Mouse (Mus musculus): Measurements from ENCODE around the gene Axl. TPM values are rescaled to one million over a fixed set of nuclear protein-coding genes. Genes with fewer than 3 reads are reported as not detected.
"Not testable (repeated sequence)": the region's sequence is repeated elsewhere in the genome, so short reads cannot be mapped to it uniquely, and the experiment has no call there.

Axl gene
- total RNA-seq, 2 experiments from 2014 or later = 33.2 to 40.5 TPM

DNA sequence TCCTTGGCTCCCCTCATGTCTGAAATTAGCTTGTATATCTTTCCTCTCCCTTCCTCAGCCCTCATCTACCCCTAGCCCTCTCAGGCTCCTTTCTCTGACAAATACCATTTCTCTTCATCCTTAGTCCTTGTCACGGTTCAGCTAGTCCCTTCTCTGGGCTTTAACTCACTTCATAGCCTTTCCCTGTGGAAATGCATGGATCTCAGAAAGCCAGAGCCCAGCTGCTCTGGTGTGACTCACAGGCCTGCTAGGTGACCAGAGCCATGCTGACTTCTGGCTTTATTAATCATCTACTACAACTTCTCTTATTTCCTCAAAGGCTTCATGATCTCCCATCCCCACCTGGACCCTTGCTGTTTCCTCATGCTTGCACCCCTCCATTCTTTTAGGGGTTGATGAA lies 23.7 kb upstream of the Axl start:
- no peak overlapping the region for H3K27ac ChIP-seq
- intact Hi-C loops (cut with DNase I) = no loop called here
- H3K4me3 ChIP-seq = no peak overlapping the region
- no peak for DNase-seq (ENCODE audit: extremely low spot score in 1 of 2, low spot score in 2 of 2)
- TF ChIP-seq CTCF (IDR thresholded peaks at IDR 0.05) = no peak

DNA sequence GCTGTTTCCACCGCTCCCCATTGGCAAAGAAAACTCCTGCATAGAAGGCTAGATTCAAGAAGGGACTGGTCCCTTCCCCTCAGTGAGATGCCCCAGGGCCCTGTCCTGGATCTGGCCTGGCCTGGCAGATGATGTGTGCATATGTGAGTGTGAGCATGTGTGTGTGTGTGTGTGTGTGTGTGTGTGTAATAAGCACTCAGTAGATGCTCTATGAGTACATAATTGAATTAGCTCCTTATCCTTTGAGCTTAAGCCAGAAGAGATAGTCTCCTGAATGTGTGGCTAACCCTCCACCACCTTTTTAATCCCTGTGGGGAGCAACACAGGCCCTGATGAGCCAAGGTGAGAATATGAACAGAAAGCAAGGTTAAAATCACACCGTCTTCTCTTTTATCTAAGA lies 23.2 kb upstream of the Axl start:
- intact Hi-C loops (cut with DNase I) = no loop called here
- DNase-seq (ENCODE audit: extremely low spot score in 1 of 2, low spot score in 2 of 2) = no peak
- TF ChIP-seq CTCF (IDR thresholded peaks at IDR 0.05) = no peak

DNA sequence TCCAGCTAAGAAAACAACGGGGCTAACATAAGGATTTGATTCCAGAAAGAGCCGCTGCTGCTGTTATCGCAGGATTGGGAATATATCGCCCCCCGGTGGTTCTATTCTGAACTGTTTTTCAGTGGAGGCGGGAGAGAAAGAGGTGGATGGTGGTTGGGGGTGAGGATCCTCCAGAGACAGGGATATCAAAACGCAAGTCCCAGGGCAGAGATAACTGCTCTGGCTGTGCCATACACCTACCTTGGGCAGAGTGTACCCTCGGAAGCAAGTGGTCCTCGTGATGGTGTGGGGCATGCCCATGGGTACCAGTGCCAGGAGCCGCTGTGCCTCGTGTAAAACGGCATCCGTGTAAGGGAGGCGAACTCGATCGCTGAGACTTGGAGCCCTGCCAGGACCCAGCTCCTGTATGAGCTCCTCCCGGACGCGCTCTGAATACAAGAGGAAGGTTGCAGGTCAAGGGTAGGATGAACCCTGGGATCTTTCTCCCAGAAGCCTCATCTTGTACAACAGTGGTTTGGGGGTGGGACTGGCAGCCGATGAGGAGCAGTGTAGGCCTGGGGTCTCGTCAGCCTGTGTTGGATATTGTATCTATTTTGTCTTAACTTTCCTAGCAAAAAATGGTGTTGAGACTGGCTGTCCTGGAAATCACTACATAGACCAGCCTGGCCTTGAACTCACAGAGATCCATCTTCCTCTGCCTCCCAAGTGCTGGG lies 17.3 kb upstream of the Axl start:
- intact Hi-C loops (cut with DNase I) = loop anchor here (1.0 kb wide), 1 partner anchor 49 kb away; no protein-coding TSS in a partner anchor
- no peak overlapping the region for H3K27ac ChIP-seq
- H3K4me3 ChIP-seq = peak overlapping the region; percentile 29; the same call in 1 of the 2 replicates
- peak; percentile 84 for TF ChIP-seq CTCF (IDR thresholded peaks at IDR 0.05)
- peak; percentile 68 to 76 for DNase-seq (ENCODE audit: extremely low spot score in 1 of 2, low spot score in 2 of 2)

More for the DNA sequence above, 23.2 kb upstream of the Axl start:
- no peak overlapping the region for H3K4me3 ChIP-seq
- H3K27ac ChIP-seq = no peak overlapping the region

DNA sequence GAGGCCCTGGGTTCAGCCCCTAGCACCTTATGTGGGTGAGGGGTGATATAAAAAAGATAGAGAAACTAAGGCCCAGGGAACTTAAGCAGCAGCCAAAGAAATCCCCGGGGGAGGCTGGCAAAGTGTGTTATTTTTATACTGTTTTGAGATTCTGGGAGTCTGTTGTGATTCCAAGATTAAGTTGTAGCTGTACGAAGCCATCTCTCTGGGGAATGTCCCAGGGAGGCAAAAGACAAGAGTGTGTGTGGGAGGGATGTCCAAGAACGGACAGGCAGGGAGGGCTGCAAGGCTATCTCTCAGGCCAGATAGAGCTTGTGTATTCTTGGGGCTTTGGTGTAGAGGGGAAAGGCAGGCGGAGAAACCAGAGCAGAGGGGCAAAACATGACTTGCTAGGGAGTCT lies 16.3 kb upstream of the Axl start:
- no peak overlapping the region for H3K4me3 ChIP-seq
- TF ChIP-seq CTCF (IDR thresholded peaks at IDR 0.05) = no peak
- DNase-seq (ENCODE audit: extremely low spot score in 1 of 2, low spot score in 2 of 2) = no peak
- intact Hi-C loops (cut with DNase I) = loop anchor here (1.0 kb wide), 1 partner anchor 48 kb away; no protein-coding TSS in a partner anchor
- no peak overlapping the region for H3K27ac ChIP-seq

DNA sequence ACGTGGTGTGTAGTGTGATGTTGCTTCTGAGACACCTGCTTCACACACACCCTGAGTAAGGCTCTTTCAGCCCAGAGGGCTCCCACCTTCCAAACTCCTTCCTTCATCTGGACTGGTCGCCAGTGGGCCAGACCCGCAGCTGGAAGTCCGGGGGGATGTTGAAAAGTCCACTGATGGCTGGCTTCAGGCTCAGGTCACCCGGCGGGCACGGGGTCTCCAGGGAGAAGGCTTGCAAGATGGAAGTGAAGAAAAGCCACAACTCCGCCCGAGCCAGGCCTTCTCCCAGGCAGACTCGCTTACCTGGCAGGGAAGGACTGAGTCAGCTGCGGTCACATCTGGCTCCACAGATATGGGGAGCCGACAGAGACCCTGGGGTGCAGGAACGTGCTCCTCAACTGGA lies 15.0 kb upstream of the Axl start:
- no peak for DNase-seq (ENCODE audit: extremely low spot score in 1 of 2, low spot score in 2 of 2)
- Histone ChIP-seq H3K27ac (no peak overlapping the region), H3K4me3 (no peak overlapping the region)
- intact Hi-C loops (cut with DNase I) = no loop called here
- TF ChIP-seq CTCF (IDR thresholded peaks at IDR 0.05) = no peak

DNA sequence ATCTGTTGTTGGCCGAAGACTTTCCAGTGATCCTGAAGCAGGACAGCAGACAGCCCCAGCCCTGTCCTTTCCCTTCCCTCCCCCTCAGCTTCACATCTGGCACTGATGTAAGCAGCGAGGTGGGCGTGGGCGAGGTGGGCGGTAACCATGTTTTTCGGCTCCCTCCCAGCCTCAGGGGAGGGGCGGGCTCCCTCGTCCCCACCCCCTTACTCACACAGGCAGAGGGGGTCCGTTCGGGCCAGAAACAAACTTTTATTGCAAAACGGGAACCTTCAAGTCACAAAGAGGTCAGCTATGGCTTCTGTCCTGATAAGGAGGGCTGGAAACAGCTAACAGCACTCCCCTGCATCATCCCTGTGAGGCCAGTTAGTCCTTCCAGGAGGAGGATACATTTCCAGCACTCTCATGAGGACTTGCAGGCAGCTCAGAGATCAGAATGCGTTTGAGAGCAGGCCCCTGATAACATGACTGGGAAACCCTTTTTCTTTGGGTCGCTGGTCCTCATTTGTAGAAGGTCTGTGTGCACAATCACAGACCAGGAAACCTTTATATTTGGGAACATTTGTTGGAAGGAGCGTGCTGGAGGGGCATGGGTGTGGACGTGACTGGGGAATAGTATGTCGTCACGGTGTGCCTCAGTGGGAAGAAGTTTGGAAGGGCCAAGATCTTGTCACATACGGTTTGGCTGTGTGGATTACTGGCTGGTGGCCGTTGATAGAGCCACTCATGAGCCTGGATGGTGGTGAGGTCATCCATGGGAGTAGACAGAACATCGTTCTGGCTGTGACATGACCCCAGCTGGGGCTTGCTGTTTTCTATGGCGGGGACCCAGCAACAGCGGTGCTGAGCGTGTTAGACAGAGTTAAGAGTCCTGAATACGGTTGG lies 14.0 kb upstream of the Axl start:
- H3K27ac ChIP-seq = no peak overlapping the region
- intact Hi-C loops (cut with DNase I) = no loop called here
- H3K4me3 ChIP-seq = no peak overlapping the region
- TF ChIP-seq CTCF (IDR thresholded peaks at IDR 0.05) = no peak
- no peak for DNase-seq (ENCODE audit: extremely low spot score in 1 of 2, low spot score in 2 of 2)

DNA sequence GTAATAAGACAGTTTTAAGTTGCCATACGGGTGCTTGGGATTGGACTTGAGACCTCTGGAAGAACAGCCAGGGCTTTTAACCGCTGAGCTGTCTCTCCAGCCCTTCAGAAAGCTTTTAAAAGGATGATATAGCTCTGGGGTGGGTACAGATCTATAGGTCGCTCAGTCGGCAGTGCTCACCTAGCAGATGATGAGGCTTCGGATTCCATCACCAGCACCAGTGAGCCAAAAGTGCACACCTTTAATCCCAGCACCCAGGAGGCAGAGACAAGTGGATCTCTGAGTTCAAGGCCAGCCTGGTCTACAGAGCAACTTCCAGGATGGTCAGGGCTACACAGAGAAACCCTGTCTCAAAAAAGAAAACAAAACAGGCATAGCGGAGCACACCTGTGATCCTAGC lies 12.5 kb upstream of the Axl start:
- Histone ChIP-seq H3K4me3 (no peak overlapping the region), H3K27ac (no peak overlapping the region)
- intact Hi-C loops (cut with DNase I) = no loop called here
- no peak for TF ChIP-seq CTCF (IDR thresholded peaks at IDR 0.05)
- DNase-seq (ENCODE audit: extremely low spot score in 1 of 2, low spot score in 2 of 2) = no peak

DNA sequence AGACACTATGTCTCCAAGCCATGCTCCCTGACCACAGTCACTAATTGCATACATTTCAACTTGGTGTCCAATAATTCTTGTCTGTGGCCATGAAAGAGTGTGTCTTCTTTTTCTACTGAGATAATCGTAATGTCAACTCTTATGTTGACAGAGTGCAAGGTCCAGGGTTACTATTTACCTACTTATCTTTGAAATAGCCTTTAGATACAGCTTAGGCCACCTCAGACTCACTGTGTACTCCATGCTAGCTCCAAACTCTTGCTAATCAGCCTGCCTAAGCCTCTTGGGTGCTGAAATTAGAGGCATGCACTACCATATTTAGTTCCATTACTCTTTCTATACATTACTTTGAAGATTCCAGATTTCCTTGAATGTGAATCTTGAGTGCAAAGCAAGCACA lies 10.9 kb upstream of the Axl start:
- Histone ChIP-seq H3K27ac (no peak overlapping the region), H3K4me3 (no peak overlapping the region)
- intact Hi-C loops (cut with DNase I) = no loop called here
- TF ChIP-seq CTCF (IDR thresholded peaks at IDR 0.05) = no peak
- DNase-seq (ENCODE audit: extremely low spot score in 1 of 2, low spot score in 2 of 2) = no peak

DNA sequence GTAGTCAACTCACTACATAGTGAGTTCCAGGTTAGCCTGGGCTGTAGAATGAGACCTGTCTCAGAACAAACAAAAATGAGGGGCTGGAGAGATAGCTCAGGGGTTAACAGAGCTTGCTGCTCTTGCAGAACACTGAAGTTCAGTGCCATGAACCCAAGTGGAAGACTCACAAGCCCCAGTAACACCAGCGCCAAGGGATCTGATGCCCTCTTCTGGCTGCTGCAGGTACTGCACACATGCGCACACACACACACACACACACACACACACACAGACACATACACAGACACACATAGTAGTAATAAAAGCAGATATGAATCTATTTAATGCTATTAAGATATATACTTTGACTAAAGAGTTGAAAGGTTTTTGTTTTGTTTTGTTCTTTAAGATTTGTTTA lies 10.0 kb upstream of the Axl start:
- intact Hi-C loops (cut with DNase I) = no loop called here
- H3K27ac ChIP-seq = no peak overlapping the region
- TF ChIP-seq CTCF (IDR thresholded peaks at IDR 0.05) = no peak; the same call in 1 of the 2 replicates
- H3K4me3 ChIP-seq = no peak overlapping the region
- no peak for DNase-seq (ENCODE audit: extremely low spot score in 1 of 2, low spot score in 2 of 2)

DNA sequence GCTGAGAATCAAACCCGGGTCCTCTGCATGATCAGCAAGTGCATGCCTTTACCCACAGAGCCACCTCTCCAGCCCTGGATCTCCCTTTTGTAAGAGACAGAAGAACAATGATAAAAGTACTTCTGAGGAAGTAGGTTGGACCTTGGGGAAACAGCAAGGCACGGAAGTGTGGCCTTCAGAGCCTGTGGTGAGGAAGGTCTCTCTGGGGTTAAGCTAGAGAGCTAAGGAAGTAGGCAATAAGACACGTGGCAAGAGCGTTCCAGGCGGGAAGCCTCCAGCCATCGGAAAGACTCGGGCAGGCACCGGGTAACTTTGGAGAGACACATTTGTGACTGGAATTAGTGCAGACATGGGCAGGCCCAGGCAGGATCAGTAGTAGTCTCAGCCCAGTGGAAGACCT lies 6.3 kb upstream of the Axl start:
- no peak for DNase-seq (ENCODE audit: extremely low spot score in 1 of 2, low spot score in 2 of 2)
- Histone ChIP-seq H3K27ac (no peak overlapping the region), H3K4me3 (no peak overlapping the region)
- no peak for TF ChIP-seq CTCF (IDR thresholded peaks at IDR 0.05)
- intact Hi-C loops (cut with DNase I) = no loop called here

DNA sequence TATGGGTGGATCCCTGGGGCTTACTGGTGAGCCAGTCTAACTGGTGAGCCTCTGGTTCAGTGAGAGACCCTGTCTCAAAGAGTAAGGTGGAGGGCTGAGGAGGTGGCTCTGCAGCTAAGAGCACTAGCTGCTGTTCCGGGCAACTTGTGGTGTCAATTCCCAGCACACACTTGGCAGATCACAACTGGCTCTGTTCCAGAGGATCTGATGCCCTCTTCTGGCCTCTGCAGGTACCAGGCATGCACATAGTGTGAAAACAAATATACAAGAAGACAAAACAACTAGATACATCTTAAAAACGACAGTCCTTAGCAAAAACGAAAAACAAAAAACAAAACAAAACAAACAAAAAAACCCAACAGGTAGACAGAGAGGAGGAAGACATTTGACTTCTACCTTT lies 5.2 kb upstream of the Axl start:
- intact Hi-C loops (cut with DNase I) = no loop called here
- TF ChIP-seq CTCF (IDR thresholded peaks at IDR 0.05) = peak; percentile 13
- DNase-seq (ENCODE audit: extremely low spot score in 1 of 2, low spot score in 2 of 2) = no peak
- H3K27ac ChIP-seq = no peak overlapping the region
- no peak overlapping the region for H3K4me3 ChIP-seq

DNA sequence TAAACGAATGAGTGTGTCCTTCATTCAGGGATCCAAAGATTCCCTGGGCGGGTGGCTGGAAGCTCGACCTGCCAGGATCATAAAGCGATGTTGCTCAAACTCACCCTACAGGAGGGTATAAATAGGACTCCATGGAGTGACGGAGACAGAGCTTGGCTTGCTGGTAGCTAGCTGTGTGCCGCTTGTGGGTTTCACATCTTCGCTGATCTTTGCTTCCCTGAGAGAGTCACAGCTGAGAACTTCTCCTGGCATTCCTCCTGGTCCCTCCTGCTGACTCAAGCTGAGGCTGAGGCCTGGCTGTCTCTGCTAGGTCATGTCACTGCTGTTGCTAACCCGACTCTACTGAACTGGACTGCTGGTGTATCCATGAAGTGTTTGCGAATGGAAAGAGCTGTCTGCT lies 4.5 kb upstream of the Axl start:
- H3K27ac ChIP-seq; DNase-seq (ENCODE audit: extremely low spot score in 1 of 2, low spot score in 2 of 2); H3K4me3 ChIP-seq; intact Hi-C loops (cut with DNase I): not testable (repeated sequence)

Measured in left cerebral cortex, adult 2 months (tissue).